Mouse (Mus musculus) ES-Bruce4 (cell line): Measurements from ENCODE around the gene Taar8a. TPM values are rescaled to one million over a fixed set of nuclear protein-coding genes. Genes with fewer than 3 reads are reported as not detected.
"Not testable (repeated sequence)": the region's sequence is repeated elsewhere in the genome, so short reads cannot be mapped to it uniquely, and the experiment has no call there.

ENCODE experiments used
- H3K27ac ChIP-seq: 2 replicates; pipeline ENCODE4 v1.5.1; 2012; ENCODE audit warnings: low read length, inconsistent platforms; ENCODE audit not compliant: insufficient read depth
- H3K27me3 ChIP-seq: 2 replicates; pipeline ENCODE4 v1.6.1; 2012; ENCODE audit warnings: mild to moderate bottlenecking, low read length, inconsistent platforms; ENCODE audit not compliant: control insufficient read depth, poor library complexity, insufficient read depth, severe bottlenecking
- H3K36me3 ChIP-seq: 2 replicates; pipeline ENCODE4 v1.6.1; 2012; ENCODE audit warnings: inconsistent platforms, mild to moderate bottlenecking, low read length, moderate library complexity; ENCODE audit not compliant: control insufficient read depth, poor library complexity, insufficient read depth, severe bottlenecking
- H3K4me1 ChIP-seq: one replicate; pipeline ENCODE4 v1.8.1; 2011; ENCODE audit warnings: low read length; ENCODE audit not compliant: control insufficient read depth, insufficient read depth
- H3K4me3 ChIP-seq: 2 replicates; pipeline ENCODE4 v1.5.1; 2011; ENCODE audit warnings: low read depth, mild to moderate bottlenecking, low read length
- H3K9ac ChIP-seq: 2 replicates; pipeline ENCODE4 v1.6.1; 2012; ENCODE audit warnings: low read depth, mild to moderate bottlenecking, inconsistent platforms; ENCODE audit not compliant: poor library complexity, severe bottlenecking
- H3K9me3 ChIP-seq: replicated peaks from 2 replicates; pipeline ENCODE4 v1.6.1; 2012; ENCODE audit warnings: mild to moderate bottlenecking, low read length, inconsistent platforms; ENCODE audit not compliant: control insufficient read depth, poor library complexity, insufficient read depth, severe bottlenecking
- CTCF ChIP-seq: IDR thresholded peaks from one replicate; pipeline ENCODE4 v1.8.1; 2011; ENCODE audit warnings: low read depth, low read length
- EP300 ChIP-seq: IDR thresholded peaks from 2 replicates; pipeline ENCODE4 v1.6.1; 2011; ENCODE audit warnings: low read depth, low read length; ENCODE audit not compliant: insufficient read depth
- POLR2A ChIP-seq: IDR thresholded peaks from one replicate; pipeline ENCODE4 v1.8.1; 2011; ENCODE audit warnings: low read length; ENCODE audit not compliant: insufficient read depth
- polyA plus RNA-seq: library from polyadenylated mRNA; stranded (reverse); fragments of >200 nt; gene quantifications from 2 replicates; pipeline ENCODE4 v1.2.4, GENCODE M21; 2011; ENCODE audit warnings: low read depth; ENCODE audit not compliant: missing spikeins, insufficient read depth, insufficient read length

Taar8a gene
- polyA plus RNA-seq, 1 experiment, result not detected

DNA sequence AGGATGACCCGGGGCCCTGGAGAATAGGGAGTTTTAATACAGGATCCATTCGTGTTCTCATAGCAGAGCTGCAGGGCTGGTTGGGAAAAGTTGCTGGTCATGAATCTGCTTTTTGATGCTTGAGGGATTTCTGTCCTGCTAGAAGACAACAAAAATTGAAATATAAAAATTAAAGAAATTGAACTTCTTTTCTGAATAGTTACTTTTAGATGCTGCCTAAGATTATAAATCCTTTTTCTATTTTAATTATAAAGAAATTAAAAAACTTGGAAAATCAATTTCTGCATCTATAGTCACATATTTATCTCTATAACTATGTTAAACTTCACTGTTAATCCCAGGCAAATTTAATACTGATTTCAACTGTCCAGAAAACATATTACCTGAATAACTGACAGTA, 15.9 kb downstream of the Taar8a start, which contains the start of gene Taar8b:
Taar8b (minus strand) TSS at position 101 of the 400 bp plus-strand sequence.
- Histone ChIP-seq H3K27ac (no peak within 1 kb of the TSS), H3K4me1 (no peaks in the 10 kb centered on the region), H3K4me3 (no peak within 1 kb of the TSS), H3K9me3 (no peaks in the 10 kb centered on the region), H3K36me3 (no peaks in the 10 kb centered on the region), H3K27me3 (no peaks in the 10 kb centered on the region), H3K9ac (no peak within 1 kb of the TSS)
- no peak for TF ChIP-seq CTCF
- no peak for TF ChIP-seq EP300
- no peak for TF ChIP-seq POLR2A

DNA sequence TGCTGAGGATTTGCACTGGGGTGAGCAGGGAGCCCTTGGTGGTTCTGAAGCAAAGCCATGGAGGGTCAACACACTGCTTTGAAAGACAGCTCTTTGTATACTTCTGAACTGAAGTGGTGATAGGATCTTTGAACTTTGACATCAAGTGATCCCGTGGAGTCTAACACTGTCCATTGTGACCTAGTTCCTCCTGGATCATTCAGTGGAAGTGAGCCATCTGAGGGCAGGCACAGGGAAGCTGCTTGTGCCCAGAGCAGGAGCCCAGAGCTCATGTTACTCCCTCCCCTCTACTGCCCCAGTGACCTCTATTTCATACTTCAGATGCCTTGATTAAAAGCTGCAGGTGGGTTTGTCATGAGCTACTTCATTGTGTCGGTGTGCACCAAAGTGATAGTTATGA, 20.7 kb downstream of the Taar8a start:
- H3K9me3 ChIP-seq, H3K4me3 ChIP-seq, H3K27me3 ChIP-seq, H3K36me3 ChIP-seq, H3K4me1 ChIP-seq, H3K9ac ChIP-seq, H3K27ac ChIP-seq: not testable (repeated sequence)

GRCm38 (mm10) chr10:24101812-24102211, 25.5 kb downstream of the Taar8a start, which contains the start of gene Taar8c:
TSS of gene Taar8c (minus strand) at chr10:24101912.
- not testable (repeated sequence) for H3K27me3 ChIP-seq, H3K4me3 ChIP-seq, H3K36me3 ChIP-seq, H3K4me1 ChIP-seq, H3K9me3 ChIP-seq, H3K27ac ChIP-seq, H3K9ac ChIP-seq

DNA sequence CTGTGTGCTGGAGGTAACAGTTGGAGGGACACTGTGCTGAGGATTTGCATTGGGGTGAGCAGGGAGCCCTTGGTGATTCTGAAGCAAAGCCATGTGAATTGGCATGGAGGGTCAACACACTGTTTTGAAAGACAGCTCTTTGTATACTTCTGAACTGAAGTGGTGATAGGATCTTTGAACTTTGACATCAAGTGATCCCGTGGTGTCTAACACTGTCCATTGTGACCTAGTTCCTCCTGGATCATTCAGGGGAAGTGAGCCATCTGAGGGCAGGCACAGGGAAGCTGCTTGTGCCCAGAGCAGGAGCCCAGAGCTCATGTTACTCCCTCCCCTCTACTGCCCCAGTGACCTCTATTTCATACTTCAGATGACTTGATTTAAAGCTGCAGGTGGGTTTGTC, 27.0 kb downstream of the Taar8a start:
- not testable (repeated sequence) for H3K9ac ChIP-seq, H3K36me3 ChIP-seq, H3K27me3 ChIP-seq, H3K9me3 ChIP-seq, H3K4me3 ChIP-seq, H3K4me1 ChIP-seq, H3K27ac ChIP-seq

- no peak overlapping the region for H3K4me3 ChIP-seq
- H3K27me3 ChIP-seq, result no peaks in the 10 kb centered on the region
- no peaks in the 10 kb centered on the region for H3K4me1 ChIP-seq
- no peaks in the 10 kb centered on the region for H3K36me3 ChIP-seq
- no peak for TF ChIP-seq EP300
- TF ChIP-seq POLR2A, result no peak
- no peak for TF ChIP-seq CTCF
- no peaks in the 10 kb centered on the region for H3K9me3 ChIP-seq
- H3K9ac ChIP-seq, result no peak overlapping the region
- H3K27ac ChIP-seq, result no peak overlapping the region
Observed at GRCm38 (mm10) chr10:24107747-24108146, 31.4 kb downstream of the Taar8a start.

DNA sequence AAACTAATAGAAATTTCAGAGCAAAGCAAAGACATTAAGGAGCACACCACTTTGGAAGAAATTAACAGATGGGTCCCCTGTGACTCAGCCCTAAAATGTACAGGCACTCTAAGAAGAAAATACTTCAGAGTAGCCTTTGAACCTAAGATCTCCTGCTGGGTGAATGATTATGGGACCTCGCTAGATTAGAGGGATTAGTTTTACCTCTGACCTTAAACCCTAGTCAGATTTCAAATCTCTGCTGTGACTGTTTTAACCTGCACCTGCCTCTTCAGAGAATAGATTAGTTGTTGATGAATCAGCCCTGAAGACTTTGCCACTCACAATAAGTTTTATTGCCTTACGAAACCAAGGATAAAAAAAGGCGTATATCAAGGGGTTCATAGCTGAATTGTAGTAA, 31.9 kb downstream of the Taar8a start:
- TF ChIP-seq POLR2A (no peak), CTCF (no peak), EP300 (no peak)
- no peaks in the 10 kb centered on the region for H3K4me1 ChIP-seq
- H3K27me3 ChIP-seq, result no peaks in the 10 kb centered on the region
- H3K27ac ChIP-seq, result no peak overlapping the region
- H3K36me3 ChIP-seq, result no peaks in the 10 kb centered on the region
- H3K4me3 ChIP-seq, result no peak overlapping the region
- no peak overlapping the region for H3K9ac ChIP-seq
- H3K9me3 ChIP-seq, result no peaks in the 10 kb centered on the region

DNA sequence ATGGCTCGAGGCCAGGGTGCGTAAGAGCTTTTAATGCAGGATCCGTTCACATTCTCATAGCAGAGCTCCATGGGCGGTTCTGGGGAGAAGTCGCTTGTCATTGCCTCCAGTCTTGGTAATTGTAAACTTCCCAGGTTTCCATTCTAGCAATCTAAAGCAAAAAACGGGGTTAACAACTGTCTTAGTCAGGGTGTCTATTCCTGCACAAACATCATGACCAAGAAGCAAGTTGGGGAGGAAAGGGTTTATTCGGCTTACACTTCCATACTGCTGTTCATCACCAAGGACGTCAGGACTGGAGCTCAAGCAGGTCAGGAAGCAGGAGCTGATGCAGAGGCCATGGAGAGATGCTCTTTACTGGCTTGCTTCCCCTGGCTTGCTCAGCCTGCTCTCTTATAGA, 33.1 kb downstream of the Taar8a start, which contains the start of gene Taar9:
Taar9 (minus strand) TSS at position 101 of the 400 bp plus-strand sequence.
- H3K27me3 ChIP-seq, H3K36me3 ChIP-seq, H3K4me1 ChIP-seq, H3K9me3 ChIP-seq, H3K4me3 ChIP-seq, H3K9ac ChIP-seq, H3K27ac ChIP-seq: not testable (repeated sequence)
